Mouse (Mus musculus) lung, embryonic 15.5 days (tissue): ENCODE data around the gene B4galnt3. TPM values are rescaled to one million over a fixed set of nuclear protein-coding genes. Genes with fewer than 3 reads are reported as not detected.
"Not testable (repeated sequence)": the region's sequence is repeated elsewhere in the genome, so short reads cannot be mapped to it uniquely, and the experiment has no call there.

ENCODE experiments used
- ATAC-seq: fragments of 200-750 bp; cut with Nextera tagmentation; 2 replicates; pipeline ENCODE4 v1.8.0; 2017; ENCODE audit warnings: moderate number of reproducible peaks, borderline replicate concordance; ENCODE audit not compliant: low FRiP score, low TSS enrichment; ENCODE audit errors: extremely low read depth
- H3K27ac ChIP-seq: fragments of 300-500 bp; sonication (generic); 2 replicates; pipeline ENCODE4 v1.5.1; 2015; ENCODE audit warnings: moderate library complexity, mild to moderate bottlenecking, inconsistent platforms
- H3K27me3 ChIP-seq: fragments of 300-500 bp; sonication (generic); 2 replicates; pipeline ENCODE4 v1.6.1; 2015; ENCODE audit warnings: inconsistent platforms
- H3K36me3 ChIP-seq: fragments of 300-500 bp; sonication (generic); 2 replicates; pipeline ENCODE4 v1.6.1; 2015; ENCODE audit warnings: inconsistent platforms
- H3K4me1 ChIP-seq: fragments of 300-500 bp; sonication (generic); 2 replicates; pipeline ENCODE4 v1.6.1; 2015; ENCODE audit warnings: inconsistent platforms
- H3K4me2 ChIP-seq: fragments of 300-500 bp; sonication (generic); 2 replicates; pipeline ENCODE4 v1.6.1; 2015; ENCODE audit warnings: inconsistent platforms, mild to moderate bottlenecking, moderate library complexity
- H3K4me3 ChIP-seq: fragments of 300-500 bp; sonication (generic); 2 replicates; pipeline ENCODE4 v1.5.1; 2015; ENCODE audit warnings: mild to moderate bottlenecking, inconsistent platforms
- H3K9ac ChIP-seq: fragments of 300-500 bp; sonication (generic); 2 replicates; pipeline ENCODE4 v1.6.1; 2015; ENCODE audit warnings: inconsistent platforms
- H3K9me3 ChIP-seq: fragments of 300-500 bp; sonication (generic); 2 replicates; pipeline ENCODE4 v1.6.1; 2016; ENCODE audit warnings: inconsistent platforms
- WGBS: fragments of 180-500 bp; shearing (Covaris S2); methylation state at CpG from one replicate; pipeline ENCODE4 v1.1.7; 2015; 5-methylcytosine and 5-hydroxymethylcytosine counted together
- polyA plus RNA-seq: library from polyadenylated mRNA; unstranded; fragments of >200 nt; fragmentation: Nextera tagmentation; extraction: Ambion mirVana; gene quantifications from 2 replicates; pipeline ENCODE4 v1.2.1, GENCODE M21; 2015

Gene B4galnt3
- polyA plus RNA-seq, 1 experiment from 2014 or later = 0.32 TPM

DNA sequence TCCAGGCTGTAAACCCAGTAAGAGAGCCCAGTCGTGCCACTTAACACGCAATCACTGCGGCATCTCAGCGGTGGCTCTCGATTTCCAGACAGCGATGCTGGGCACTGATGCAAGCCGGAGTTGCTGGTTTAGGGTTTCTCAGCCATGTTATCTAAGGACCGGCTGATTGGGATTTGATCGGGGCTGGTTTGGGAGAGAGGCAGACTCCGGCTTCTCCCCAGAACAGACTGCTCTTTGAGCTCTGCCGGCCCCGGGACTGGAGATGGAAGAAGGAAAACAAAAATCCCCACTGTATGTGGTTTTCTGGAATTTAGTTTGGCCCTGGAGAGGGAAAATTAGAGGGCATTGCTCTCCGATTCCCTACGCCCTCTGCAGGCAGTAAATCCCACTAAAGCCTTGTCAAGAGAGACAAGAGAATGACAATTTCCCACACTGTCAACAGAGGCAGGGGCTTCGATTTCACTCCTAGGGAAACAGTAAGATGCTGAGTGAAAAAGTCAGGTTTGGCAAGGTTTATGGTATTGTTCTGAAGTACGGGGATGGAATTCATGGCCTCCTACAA lies 8.5 kb upstream of the B4galnt3 start:
- Histone ChIP-seq H3K9me3 (no peaks in the 10 kb centered on the region), H3K4me1 (0 out of 2 replicates have a peak, but pooled peaks cover 5% of the 10 kb centered on the region), H3K27me3 (no peaks in the 10 kb centered on the region), H3K27ac (no peak overlapping the region), H3K4me3 (0 out of 2 replicates have a peak overlapping the region, but pooled peaks have one; percentile 9), H3K4me2 (peak overlapping the region; percentile 44), H3K9ac (no peak overlapping the region), H3K36me3 (no peaks in the 10 kb centered on the region)
- WGBS = 18% methylated on average over 16 of the region's 16 CpGs
- no peak for ATAC-seq

DNA sequence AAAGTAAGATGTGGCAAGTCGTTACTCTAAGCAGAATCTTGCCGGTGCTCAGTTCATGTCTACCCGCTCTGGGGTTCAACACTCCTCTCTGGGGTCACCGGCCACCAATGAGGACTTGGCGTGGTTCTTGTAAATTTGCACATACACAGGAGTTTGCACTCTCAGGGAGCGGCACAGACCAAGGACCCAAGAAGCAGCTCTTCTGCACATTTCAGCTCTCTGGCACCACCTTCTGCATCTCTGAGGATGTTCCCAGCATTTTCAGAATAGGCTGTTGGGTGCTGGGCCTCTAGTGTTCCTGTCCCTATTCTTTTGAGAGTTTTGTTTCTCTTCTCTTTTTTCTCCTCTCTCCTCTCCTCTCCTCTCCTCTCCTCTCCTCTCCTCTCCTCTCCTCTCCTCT lies 6.8 kb upstream of the B4galnt3 start:
- no peak overlapping the region for H3K27ac ChIP-seq
- H3K4me3 ChIP-seq = no peak overlapping the region
- no peak overlapping the region for H3K9ac ChIP-seq
- no peak overlapping the region for H3K4me2 ChIP-seq
- ATAC-seq = no peak
- WGBS = 17% methylated on average over 6 of the region's 6 CpGs
- H3K4me1 ChIP-seq = no peaks in the 10 kb centered on the region
- no peaks in the 10 kb centered on the region for H3K9me3 ChIP-seq
- H3K27me3 ChIP-seq = no peaks in the 10 kb centered on the region
- no peaks in the 10 kb centered on the region for H3K36me3 ChIP-seq

DNA sequence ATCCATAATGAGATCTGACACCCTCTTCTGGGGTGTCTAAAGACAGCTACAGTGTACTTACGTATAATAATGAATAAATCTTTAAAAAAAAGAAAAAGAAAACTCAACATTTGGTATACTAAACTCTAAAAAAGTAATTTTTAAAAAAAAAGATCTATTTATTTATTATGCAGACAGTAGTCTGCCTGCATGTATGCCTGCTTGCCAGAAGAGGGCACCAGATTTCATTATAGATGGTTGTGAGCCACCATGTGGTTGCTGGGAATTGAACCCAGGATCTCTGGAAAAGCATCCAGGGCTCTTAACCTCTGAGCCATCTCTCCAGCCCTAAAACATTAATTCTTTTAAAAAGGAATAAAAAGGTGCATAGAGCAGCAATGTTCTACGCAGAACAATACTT lies 2.2 kb upstream of the B4galnt3 start:
- not testable (repeated sequence) for H3K9me3 ChIP-seq, H3K4me2 ChIP-seq, H3K4me1 ChIP-seq, ATAC-seq, H3K4me3 ChIP-seq, H3K36me3 ChIP-seq, H3K27ac ChIP-seq, H3K9ac ChIP-seq
- 93% methylated on average over 2 of the region's 2 CpGs for WGBS
- H3K27me3 ChIP-seq = peaks cover 31% of the 10 kb centered on the region

- peaks cover 31% of the 10 kb centered on the region for H3K27me3 ChIP-seq
- no peaks in the 10 kb centered on the region for H3K9me3 ChIP-seq
- peak overlapping the region; percentile 99 for H3K4me2 ChIP-seq
- peak overlapping the region; percentile 15; the same call in 1 of the 2 replicates for H3K27ac ChIP-seq
- peaks cover 7% of the 10 kb centered on the region for H3K4me1 ChIP-seq
- no peaks in the 10 kb centered on the region for H3K36me3 ChIP-seq
- peak; percentile 85 for ATAC-seq
- H3K4me3 ChIP-seq = peak overlapping the region; percentile 63
- peak overlapping the region; percentile 47 for H3K9ac ChIP-seq
- WGBS = 2% methylated on average over 16 of the region's 16 CpGs
These were observed 400 bp upstream of the B4galnt3 start for GRCm38 (mm10) chr6:120294785-120295133.

DNA sequence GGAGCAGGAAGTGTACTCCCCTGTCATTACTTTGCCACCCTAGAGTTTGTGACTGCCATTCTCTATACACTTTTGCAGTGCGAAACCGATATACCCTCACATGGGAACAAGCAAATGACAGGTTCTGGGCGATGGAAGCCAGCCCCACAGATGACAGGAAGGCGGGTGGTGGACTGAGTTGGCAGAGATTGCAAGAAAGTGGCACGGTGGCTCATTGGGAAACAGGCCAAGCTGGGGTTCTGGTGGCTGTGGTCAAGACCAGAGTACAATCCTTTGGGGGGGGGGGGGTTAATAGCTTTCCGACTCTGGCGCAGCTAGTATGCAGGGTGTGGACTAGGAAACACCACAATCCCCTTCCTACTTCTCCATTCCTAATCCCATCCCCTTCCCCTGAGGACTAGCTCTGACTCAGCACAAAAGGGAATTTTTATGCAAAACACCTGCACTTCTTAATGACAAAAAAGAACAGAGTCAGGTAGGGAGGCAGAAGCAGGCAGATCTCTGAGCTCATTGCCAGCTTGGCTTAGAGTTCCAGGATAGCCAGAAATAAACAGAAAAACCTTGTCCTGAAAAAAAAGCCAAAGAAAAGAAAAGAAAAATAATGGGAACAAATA lies 2.9 kb downstream of the B4galnt3 start:
- peaks cover 7% of the 10 kb centered on the region for H3K4me1 ChIP-seq
- 86% methylated on average over 7 of the region's 7 CpGs for WGBS
- H3K27me3 ChIP-seq = peaks cover 31% of the 10 kb centered on the region
- no peaks in the 10 kb centered on the region for H3K9me3 ChIP-seq
- H3K4me2 ChIP-seq = no peak overlapping the region
- no peak overlapping the region for H3K9ac ChIP-seq
- no peak overlapping the region for H3K4me3 ChIP-seq
- H3K36me3 ChIP-seq = no peaks in the 10 kb centered on the region
- no peak for ATAC-seq
- no peak overlapping the region for H3K27ac ChIP-seq

DNA sequence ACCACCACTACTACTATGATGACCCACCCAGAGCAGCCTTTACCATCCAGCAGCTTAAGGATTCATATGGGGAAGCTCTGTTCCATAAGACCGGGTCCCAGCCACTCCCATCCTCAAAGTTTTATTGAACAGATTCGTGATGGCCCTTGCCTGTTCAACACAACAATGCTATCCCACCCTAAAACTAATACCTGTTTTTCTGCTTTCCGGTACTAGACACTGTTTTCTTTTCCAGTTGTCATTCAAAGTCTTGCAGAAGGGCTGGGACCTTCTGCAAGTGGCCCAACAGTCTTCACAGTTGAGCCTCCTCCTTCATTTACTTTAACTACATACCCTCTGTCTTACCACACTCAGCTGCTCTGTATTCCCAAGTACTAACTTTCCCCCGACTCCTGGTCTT lies 4.9 kb downstream of the B4galnt3 start:
- Histone ChIP-seq H3K9me3 (no peaks in the 10 kb centered on the region), H3K4me2 (no peak overlapping the region), H3K36me3 (no peaks in the 10 kb centered on the region), H3K27me3 (peaks cover 18% of the 10 kb centered on the region), H3K27ac (no peak overlapping the region), H3K4me3 (no peak overlapping the region), H3K4me1 (0 out of 2 replicates have a peak, but pooled peaks cover under 1% of the 10 kb centered on the region), H3K9ac (no peak overlapping the region)
- WGBS = 85% methylated on average over 4 of the region's 4 CpGs
- no peak for ATAC-seq

DNA sequence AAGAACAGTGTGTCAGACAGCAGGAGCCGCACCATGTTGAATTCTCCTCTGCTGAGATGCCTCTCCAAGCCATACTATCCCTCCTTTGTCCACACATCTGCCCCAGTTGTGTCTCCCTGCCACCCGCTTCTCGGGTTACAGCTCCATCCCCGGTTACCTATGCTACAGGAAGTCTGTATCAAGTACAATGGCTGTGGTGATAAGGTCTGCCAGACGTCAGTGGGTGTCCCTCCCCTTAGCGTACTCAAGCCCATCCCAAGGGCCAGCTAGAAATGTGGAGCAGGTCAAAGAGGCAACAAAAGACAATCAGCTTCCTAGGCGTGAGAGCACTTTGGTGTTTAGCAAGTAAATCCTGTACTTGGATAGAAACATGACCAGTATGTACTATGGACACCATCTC lies 5.8 kb downstream of the B4galnt3 start:
- Histone ChIP-seq H3K27me3 (peaks cover 9% of the 10 kb centered on the region; the same call in 1 of the 2 replicates), H3K4me2 (no peak overlapping the region), H3K4me1 (no peaks in the 10 kb centered on the region), H3K27ac (no peak overlapping the region), H3K4me3 (no peak overlapping the region), H3K9ac (no peak overlapping the region), H3K36me3 (no peaks in the 10 kb centered on the region), H3K9me3 (no peaks in the 10 kb centered on the region)
- 31% methylated on average over 7 of the region's 7 CpGs for WGBS
- no peak for ATAC-seq

DNA sequence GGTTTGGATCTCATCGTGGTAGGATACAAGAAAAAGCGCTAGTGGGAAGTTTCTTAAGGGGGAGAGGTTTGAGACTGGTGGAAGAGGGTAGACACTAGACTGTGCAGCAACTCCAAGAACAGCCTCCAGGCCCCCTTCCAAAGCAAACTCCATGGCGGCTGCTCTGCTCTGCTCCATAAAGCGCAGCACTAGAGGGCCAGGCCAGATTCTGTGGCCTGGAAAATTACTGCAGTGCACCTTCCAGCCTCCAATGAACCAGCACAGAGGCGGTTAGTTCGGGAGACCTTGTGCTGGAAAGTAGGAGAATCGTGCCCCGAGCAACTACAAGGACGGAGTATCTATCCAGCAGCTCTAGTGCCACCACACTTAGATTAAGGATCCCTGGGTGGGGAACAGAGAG lies 7.1 kb downstream of the B4galnt3 start:
- Histone ChIP-seq H3K27ac (no peak overlapping the region), H3K9ac (no peak overlapping the region), H3K4me2 (no peak overlapping the region), H3K27me3 (no peaks in the 10 kb centered on the region), H3K9me3 (no peaks in the 10 kb centered on the region), H3K4me1 (no peaks in the 10 kb centered on the region), H3K4me3 (no peak overlapping the region), H3K36me3 (no peaks in the 10 kb centered on the region)
- WGBS = 89% methylated on average over 9 of the region's 9 CpGs
- no peak for ATAC-seq

DNA sequence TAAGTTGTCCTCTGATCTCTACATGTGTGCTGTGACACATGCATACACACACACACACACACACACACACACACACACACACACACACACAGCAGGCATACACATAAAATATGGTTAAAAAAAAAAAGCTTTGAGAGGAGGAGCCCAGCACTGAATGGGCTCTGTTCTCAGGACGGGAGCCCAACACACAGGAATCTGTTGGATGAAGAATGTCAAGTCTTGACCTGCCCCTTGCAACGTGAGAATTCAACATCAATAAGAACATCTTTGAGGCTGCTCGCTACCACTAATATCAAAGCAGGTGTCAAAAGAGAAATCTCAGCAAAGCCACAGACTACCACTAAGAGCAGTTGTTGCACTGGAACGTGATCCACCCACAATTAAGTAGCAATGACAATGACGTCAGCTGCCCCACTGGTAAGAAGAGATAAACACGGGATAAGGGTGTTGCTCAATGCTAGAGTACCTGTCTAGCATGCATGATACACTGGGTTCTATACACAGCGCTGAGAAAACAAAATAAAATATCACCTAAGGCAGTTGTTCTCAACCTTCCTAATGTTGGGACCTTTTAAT lies 17.4 kb downstream of the B4galnt3 start:
- Histone ChIP-seq H3K9ac (no peak overlapping the region), H3K9me3 (no peaks in the 10 kb centered on the region), H3K4me2 (no peak overlapping the region), H3K4me1 (no peaks in the 10 kb centered on the region), H3K27ac (no peak overlapping the region), H3K36me3 (no peaks in the 10 kb centered on the region), H3K27me3 (no peaks in the 10 kb centered on the region), H3K4me3 (no peak overlapping the region)
- WGBS = 58% methylated on average over 7 of the region's 7 CpGs
- ATAC-seq = no peak

- WGBS = 47% methylated on average over 6 of the region's 6 CpGs
- Histone ChIP-seq H3K9me3 (no peaks in the 10 kb centered on the region), H3K4me2 (no peak overlapping the region), H3K4me3 (no peak overlapping the region), H3K36me3 (no peaks in the 10 kb centered on the region), H3K27ac (no peak overlapping the region), H3K27me3 (no peaks in the 10 kb centered on the region), H3K9ac (no peak overlapping the region), H3K4me1 (no peaks in the 10 kb centered on the region)
- ATAC-seq = no peak
These were observed 19.1 kb downstream of the B4galnt3 start for GRCm38 (mm10) chr6:120275301-120275700.

- 28% methylated on average over 4 of the region's 4 CpGs for WGBS
- no peak for ATAC-seq
These were observed 19.5 kb downstream of the B4galnt3 start for GRCm38 (mm10) chr6:120274887-120275286.

DNA sequence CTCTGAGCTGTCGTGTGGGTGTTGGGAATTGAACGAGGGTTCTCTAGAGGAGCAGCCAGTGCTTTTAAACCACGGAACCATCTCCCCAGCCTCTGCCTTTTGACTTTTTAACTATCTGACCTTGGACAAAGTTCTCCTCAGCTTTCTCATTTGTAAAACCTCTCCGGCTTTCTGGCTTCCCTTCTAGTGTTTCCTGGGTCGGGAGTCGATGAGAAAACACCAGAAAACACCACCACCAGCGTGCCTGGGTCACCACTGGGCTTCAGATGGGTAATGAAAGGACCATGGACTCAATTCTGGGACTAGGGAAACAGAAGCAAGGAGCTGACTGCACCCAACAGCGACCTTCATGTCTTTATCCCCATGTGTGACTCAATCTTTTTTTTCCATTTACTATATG lies 20.2 kb downstream of the B4galnt3 start:
- Histone ChIP-seq H3K36me3 (no peaks in the 10 kb centered on the region), H3K4me1 (no peaks in the 10 kb centered on the region), H3K9me3 (no peaks in the 10 kb centered on the region), H3K9ac (no peak overlapping the region), H3K27ac (no peak overlapping the region), H3K4me3 (no peak overlapping the region), H3K4me2 (no peak overlapping the region), H3K27me3 (no peaks in the 10 kb centered on the region)
- no peak for ATAC-seq
- 74% methylated on average over 8 of the region's 8 CpGs for WGBS

More at GRCm38 (mm10) chr6:120274887-120275286, 19.5 kb downstream of the B4galnt3 start:
- Histone ChIP-seq H3K9me3 (no peaks in the 10 kb centered on the region), H3K4me1 (no peaks in the 10 kb centered on the region), H3K4me2 (no peak overlapping the region), H3K27ac (no peak overlapping the region), H3K9ac (no peak overlapping the region), H3K27me3 (no peaks in the 10 kb centered on the region), H3K36me3 (no peaks in the 10 kb centered on the region), H3K4me3 (no peak overlapping the region)
